Comparison of ENCODE assay signal across 15 mouse cellular contexts in genomic region chr2:170329921-170330320, GRCm38 (mm10).
DNase-seq lines count a peak whose midpoint lies in the region; ATAC-seq and TF ChIP-seq lines count a peak whose summit lies in the region.
"Had no signal": no experiment of that assay in that cellular context is flagged by ENCODE, and none has a peak within 500 bp of the region (broad histone marks: within the 10 kb centered on the region; RNA-seq: fewer than 3 reads in every experiment).

No protein-coding gene starts in this region.

- TF ChIP-seq EP300 in lung, postnatal 0 days (IDR thresholded peaks at IDR 0.05), result no peak

- ATAC-seq in lung, postnatal 0 days, result peak; percentile 27; the same call in 1 of the 2 replicates
- peak; percentile 73 for ATAC-seq in intestine, embryonic 15.5 days
- ATAC-seq: midbrain, embryonic 13.5 days had no signal

- H3K4me1 ChIP-seq in lung, postnatal 0 days (ENCODE audit: insufficient read depth, low read depth, low read length), result no peaks in the 10 kb centered on the region
- peaks cover 11% of the 10 kb centered on the region for H3K4me1 ChIP-seq in heart, embryonic 10.5 days
- peaks cover 13% of the 10 kb centered on the region for H3K4me1 ChIP-seq in intestine, embryonic 15.5 days (replicated peaks)
- H3K4me1 ChIP-seq: hindbrain, embryonic 13.5 days; midbrain, embryonic 13.5 days had no signal

- H3K36me3 ChIP-seq in lung, postnatal 0 days (ENCODE audit: insufficient read depth, low read length), result no peaks in the 10 kb centered on the region
- H3K36me3 ChIP-seq in heart, embryonic 10.5 days, result no peaks in the 10 kb centered on the region
- H3K36me3 ChIP-seq in intestine, embryonic 15.5 days, result no peaks in the 10 kb centered on the region
- H3K36me3 ChIP-seq: embryonic facial prominence, embryonic 10.5 days; forebrain, embryonic 10.5 days; hindbrain, embryonic 13.5 days; liver, embryonic 13.5 days; midbrain, embryonic 13.5 days had no signal

- H3K4me2 ChIP-seq in lung, postnatal 0 days (replicated peaks; ENCODE audit: low read depth, low read length), result no peak overlapping the region
- no peak overlapping the region for H3K4me2 ChIP-seq in intestine, embryonic 15.5 days (replicated peaks)
- H3K4me2 ChIP-seq: hindbrain, embryonic 13.5 days; liver, embryonic 13.5 days; midbrain, embryonic 13.5 days had no signal

- H3K27ac ChIP-seq in lung, postnatal 0 days (ENCODE audit: low read length), result peak overlapping the region; percentile 32; the same call in 1 of the 2 replicates
- peak overlapping the region; percentile 5; the same call in 1 of the 2 replicates for H3K27ac ChIP-seq in heart, embryonic 10.5 days
- H3K27ac ChIP-seq in intestine, embryonic 15.5 days, result peak overlapping the region; percentile 74
- H3K27ac ChIP-seq: embryonic facial prominence, embryonic 10.5 days; forebrain, embryonic 10.5 days; hindbrain, embryonic 13.5 days; liver, embryonic 13.5 days; midbrain, embryonic 13.5 days had no signal

- H3K4me3 ChIP-seq in lung, postnatal 0 days (ENCODE audit: low read depth, low read length), result no peak overlapping the region
- H3K4me3 ChIP-seq in heart, embryonic 10.5 days, result no peak overlapping the region
- H3K4me3 ChIP-seq in intestine, embryonic 15.5 days (replicated peaks), result no peak overlapping the region
- H3K4me3 ChIP-seq: embryonic facial prominence, embryonic 10.5 days; forebrain, embryonic 10.5 days; hindbrain, embryonic 13.5 days; liver, embryonic 13.5 days; midbrain, embryonic 13.5 days had no signal

- H3K9me3 ChIP-seq in lung, postnatal 0 days (ENCODE audit: low read length), result no peaks in the 10 kb centered on the region
- H3K9me3 ChIP-seq in heart, embryonic 10.5 days, result no peaks in the 10 kb centered on the region
- no peaks in the 10 kb centered on the region for H3K9me3 ChIP-seq in intestine, embryonic 15.5 days
- H3K9me3 ChIP-seq: embryonic facial prominence, embryonic 10.5 days; forebrain, embryonic 10.5 days; hindbrain, embryonic 13.5 days; liver, embryonic 13.5 days; midbrain, embryonic 13.5 days had no signal

- no peak overlapping the region for H3K9ac ChIP-seq in lung, postnatal 0 days (replicated peaks; ENCODE audit: low read depth)
- no peak overlapping the region for H3K9ac ChIP-seq in intestine, embryonic 15.5 days
- H3K9ac ChIP-seq: hindbrain, embryonic 13.5 days; liver, embryonic 13.5 days; midbrain, embryonic 13.5 days had no signal

- H3K27me3 ChIP-seq in lung, postnatal 0 days (replicated peaks; ENCODE audit: insufficient read depth, low read length), result no peaks in the 10 kb centered on the region
- H3K27me3 ChIP-seq in heart, embryonic 10.5 days (ENCODE audit: insufficient read depth, poor library complexity, severe bottlenecking), result peaks cover 10% of the 10 kb centered on the region; the same call in 1 of the 2 replicates
- H3K27me3 ChIP-seq in intestine, embryonic 15.5 days (replicated peaks), result no peaks in the 10 kb centered on the region
- H3K27me3 ChIP-seq: hindbrain, embryonic 13.5 days; midbrain, embryonic 13.5 days had no signal

- 71% methylated on average over 13 of the region's 13 CpGs for WGBS in lung, postnatal 0 days
- 81% methylated on average over 13 of the region's 13 CpGs for WGBS in heart, embryonic 10.5 days
- 66% methylated on average over 13 of the region's 13 CpGs for WGBS in intestine, embryonic 15.5 days

- peak; percentile 51 for DNase-seq in lung, postnatal 0 days (ENCODE audit: low spot score)
- no peak for DNase-seq in lung, postnatal 14 days
- DNase-seq in heart, embryonic 10.5 days (ENCODE audit: low spot score), result no peak
- DNase-seq in yolk sac, embryonic 10.5 days (ENCODE audit: low spot score), result peak; percentile 50
- DNase-seq in right cerebral cortex, postnatal 36 days (ENCODE audit: low spot score in 2 of 2), result no peak
- no peak for DNase-seq in kidney, postnatal 10 days
- DNase-seq: adrenal gland, postnatal 25 days; cerebellum, adult 2 months; kidney, postnatal 25 days; liver, embryonic 13.5 days had no signal

- no peak for TF ChIP-seq CTCF in lung, postnatal 0 days (IDR thresholded peaks at IDR 0.05)

Comparison
In these comparisons a context has a peak if more than half of its experiments do, and no peak if none do; other contexts are left out.
1. DNase-seq: peak in lung, postnatal 0 days (single experiment) and yolk sac, embryonic 10.5 days (single experiment); none in lung, postnatal 14 days (single experiment), heart, embryonic 10.5 days (single experiment), right cerebral cortex, postnatal 36 days (0 of 2) and kidney, postnatal 10 days (single experiment).
2. H3K27ac ChIP-seq: peak in every context shown above with its lines; median percentile 74 in intestine, embryonic 15.5 days; 32 in lung, postnatal 0 days; 5 in heart, embryonic 10.5 days.